Mouse (Mus musculus) C2C12 (cell line): ENCODE measurements at regions not wholly inside any gene's neighbourhood (a gene's known extent, or its start where the extent isn't known, plus 50 kb on each side); places are given as distances from the start of the nearest gene placed in this dataset.

Experiments
- CTCF ChIP-seq: IDR thresholded peaks from one replicate; pipeline ENCODE4 v1.5.1; 2011; ENCODE audit not compliant: control insufficient read depth, insufficient read depth, insufficient read length
- MAX ChIP-seq: IDR thresholded peaks from one replicate; pipeline ENCODE4 v1.6.1; 2011; ENCODE audit warnings: mild to moderate bottlenecking, control low read depth

DNA sequence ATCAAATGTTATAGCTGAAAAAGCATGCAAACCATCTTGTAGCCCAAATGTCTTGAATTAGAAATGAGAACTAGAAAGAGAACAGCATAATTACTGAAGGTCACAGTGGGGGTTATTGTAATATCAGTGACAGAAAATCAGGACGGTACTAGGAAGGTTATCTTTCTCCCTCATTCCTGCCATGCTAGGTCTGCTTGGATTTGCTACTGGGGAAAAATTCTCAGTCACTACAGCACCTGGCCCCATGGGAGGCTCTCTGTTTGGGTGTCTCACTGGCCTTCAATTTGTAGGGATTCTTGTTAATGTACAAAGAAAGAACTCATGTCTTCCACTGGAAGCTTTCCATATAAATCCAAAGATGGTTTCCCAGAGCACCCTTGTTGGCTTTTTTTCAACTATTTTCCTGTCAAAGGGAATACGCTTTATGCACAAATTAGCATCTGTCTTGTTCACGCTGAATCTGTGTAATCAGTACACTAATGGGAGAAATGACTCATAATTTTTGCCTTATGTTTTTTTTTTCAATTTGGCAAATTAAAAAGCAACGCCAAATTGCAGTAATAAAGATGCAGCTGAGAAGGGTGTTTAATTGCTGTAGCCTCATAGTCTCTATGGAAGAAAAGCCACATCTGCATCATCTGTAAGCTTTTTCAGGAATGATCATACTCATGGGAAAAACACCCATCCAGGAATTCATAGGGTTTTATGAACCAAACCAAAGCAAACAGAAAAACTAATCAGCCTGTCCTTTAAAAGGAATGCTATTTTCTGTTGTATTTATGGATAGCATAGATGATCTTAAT is 290.2 kb upstream of the Arhgef26 start:
- TF ChIP-seq MAX (no peak), CTCF (no peak)
